Mouse (Mus musculus): ENCODE data around the gene Zdhhc4. TPM values are rescaled to one million over a fixed set of nuclear protein-coding genes. Genes with fewer than 3 reads are reported as not detected.

The Zdhhc4 gene
- polyA plus RNA-seq, 1 experiment from 2014 or later: 73.5 TPM

DNA sequence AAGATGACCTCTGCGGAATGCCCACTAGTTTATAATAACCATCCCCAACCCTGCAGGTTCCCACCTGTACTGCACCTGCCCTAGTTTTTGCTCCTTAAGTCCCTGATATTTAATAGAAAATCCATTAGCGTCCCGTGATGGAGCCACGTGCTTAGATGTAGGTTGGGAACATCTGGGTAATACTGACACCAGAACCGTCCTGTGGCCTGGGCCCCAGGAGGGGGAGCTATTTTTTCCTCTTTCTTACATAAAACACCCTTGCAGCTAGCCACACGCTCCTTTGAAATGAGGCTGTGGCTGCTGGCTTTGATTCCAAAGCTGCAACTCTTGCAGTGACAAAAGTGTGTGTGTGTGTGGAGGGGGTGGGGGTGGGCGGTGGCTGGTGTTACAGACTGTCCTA lies 30.2 kb upstream of the Zdhhc4 start:
- H3K27me3 ChIP-seq (replicated peaks): peaks cover 13% of the 10 kb centered on the region; the same call in 1 of the 2 replicates
- no peak overlapping the region for H3K4me3 ChIP-seq
- H3K9ac ChIP-seq: no peak overlapping the region
- H3K4me2 ChIP-seq: no peak overlapping the region
- no peak for ATAC-seq (replicated peaks)
- H3K36me3 ChIP-seq (replicated peaks): no peaks in the 10 kb centered on the region
- WGBS: 37% methylated on average over 7 of the region's 7 CpGs
- H3K4me1 ChIP-seq: peaks cover 14% of the 10 kb centered on the region
- no peak overlapping the region for H3K27ac ChIP-seq
- H3K9me3 ChIP-seq: no peaks in the 10 kb centered on the region

GRCm38 (mm10) chr5:143357564-143357963 lies 28.5 kb upstream of the Zdhhc4 start:
- peak overlapping the region; percentile 16; the same call in 1 of the 2 replicates for H3K4me3 ChIP-seq
- ATAC-seq (replicated peaks): no peak

GRCm38 (mm10) chr5:143356686-143357388 lies 27.8 kb upstream of the Zdhhc4 start, which contains the start of gene Grid2ip:
Gene Grid2ip, plus strand, starts transcription at chr5:143357338.
- Histone ChIP-seq H3K4me1 (peaks cover 5% of the 10 kb centered on the region; the same call in 1 of the 2 replicates), H3K9me3 (no peaks in the 10 kb centered on the region), H3K4me2 (peak within 1 kb of the TSS; percentile 37), H3K36me3 (replicated peaks) (no peaks in the 10 kb centered on the region), H3K9ac (no peak within 1 kb of the TSS), H3K4me3 (peak within 1 kb of the TSS; percentile 16; the same call in 1 of the 2 replicates), H3K27ac (no peak within 1 kb of the TSS), H3K27me3 (replicated peaks) (peaks cover 9% of the 10 kb centered on the region; the same call in 1 of the 2 replicates)
- no peak for ATAC-seq (replicated peaks)
- 18% methylated on average over 17 of the region's 17 CpGs for whole genome bisulfite sequencing

More at GRCm38 (mm10) chr5:143357564-143357963, 28.5 kb upstream of the Zdhhc4 start:
- Histone ChIP-seq H3K9ac (no peak overlapping the region), H3K4me1 (peaks cover 5% of the 10 kb centered on the region; the same call in 1 of the 2 replicates), H3K27me3 (replicated peaks) (peaks cover 10% of the 10 kb centered on the region; the same call in 1 of the 2 replicates), H3K36me3 (replicated peaks) (no peaks in the 10 kb centered on the region), H3K27ac (no peak overlapping the region), H3K4me2 (peak overlapping the region; percentile 37), H3K9me3 (no peaks in the 10 kb centered on the region)
- WGBS: 4% methylated on average over 28 of the region's 28 CpGs

DNA sequence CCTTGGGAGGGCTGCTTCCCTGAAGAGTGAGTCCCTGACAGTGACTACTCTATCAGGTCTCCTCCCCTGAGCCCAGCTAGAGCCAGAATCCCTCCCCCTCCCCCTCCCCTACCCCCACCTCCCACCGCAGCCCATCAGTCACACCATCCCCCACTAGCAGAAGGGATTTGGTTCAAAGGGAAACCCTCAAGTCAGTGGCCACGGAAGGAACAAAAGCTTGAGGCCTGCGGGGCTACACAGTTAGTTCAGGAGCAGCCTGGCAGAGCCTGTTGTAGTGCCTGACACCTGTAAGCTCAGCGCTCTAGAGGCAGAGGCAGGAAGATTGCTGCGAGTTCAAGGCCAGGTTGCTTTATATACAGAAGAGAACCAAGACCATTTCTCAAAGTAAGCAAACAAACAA lies 27.0 kb upstream of the Zdhhc4 start:
- Histone ChIP-seq H3K4me2 (no peak overlapping the region), H3K9ac (no peak overlapping the region), H3K27ac (no peak overlapping the region), H3K4me3 (no peak overlapping the region), H3K27me3 (replicated peaks) (peaks cover 9% of the 10 kb centered on the region; the same call in 1 of the 2 replicates), H3K36me3 (replicated peaks) (no peaks in the 10 kb centered on the region), H3K4me1 (peaks cover 5% of the 10 kb centered on the region; the same call in 1 of the 2 replicates), H3K9me3 (no peaks in the 10 kb centered on the region)
- no peak for ATAC-seq (replicated peaks)
- 28% methylated on average over 5 of the region's 5 CpGs for WGBS

GRCm38 (mm10) chr5:143346367-143346766 lies 17.3 kb upstream of the Zdhhc4 start:
- H3K4me2 ChIP-seq: no peak overlapping the region
- H3K4me3 ChIP-seq: no peak overlapping the region
- H3K27me3 ChIP-seq (replicated peaks): no peaks in the 10 kb centered on the region
- no peak for ATAC-seq (replicated peaks)
- H3K9me3 ChIP-seq: no peaks in the 10 kb centered on the region
- 66% methylated on average over 8 of the region's 8 CpGs for WGBS
- H3K4me1 ChIP-seq: no peaks in the 10 kb centered on the region
- H3K9ac ChIP-seq: no peak overlapping the region
- H3K27ac ChIP-seq: no peak overlapping the region
- no peaks in the 10 kb centered on the region for H3K36me3 ChIP-seq (replicated peaks)

- Histone ChIP-seq H3K4me3 (no peak overlapping the region), H3K4me2 (no peak overlapping the region), H3K36me3 (replicated peaks) (no peaks in the 10 kb centered on the region), H3K9me3 (no peaks in the 10 kb centered on the region), H3K4me1 (no peaks in the 10 kb centered on the region), H3K9ac (no peak overlapping the region), H3K27me3 (replicated peaks) (no peaks in the 10 kb centered on the region; the same call in 1 of the 2 replicates), H3K27ac (no peak overlapping the region)
- 50% methylated on average over 6 of the region's 6 CpGs for WGBS
- ATAC-seq (replicated peaks): no peak
Measured at GRCm38 (mm10) chr5:143339603-143340002, 10.5 kb upstream of the Zdhhc4 start.

DNA sequence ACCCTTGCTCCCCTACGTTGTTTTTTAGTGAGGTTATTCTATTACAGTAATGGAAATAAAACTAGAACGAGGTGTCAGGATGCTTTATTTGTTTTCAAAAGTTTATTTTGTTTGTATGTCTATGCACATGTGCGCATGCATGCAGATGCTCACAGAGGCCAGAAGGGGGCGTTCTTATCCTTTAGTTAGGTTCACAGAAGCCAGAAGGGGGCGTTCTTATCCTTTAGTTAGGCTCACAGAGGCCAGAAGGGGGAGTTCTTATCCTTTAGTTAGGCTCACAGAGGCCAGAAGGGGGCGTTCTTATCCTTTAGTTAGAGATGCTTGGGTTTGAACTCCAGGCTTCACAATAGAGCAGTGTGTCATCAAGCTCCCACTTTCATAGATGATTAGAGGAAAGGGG lies 7.5 kb upstream of the Zdhhc4 start:
- WGBS: 68% methylated on average over 6 of the region's 6 CpGs
- ATAC-seq (replicated peaks): no peak
- Histone ChIP-seq H3K4me1 (no peaks in the 10 kb centered on the region), H3K9me3 (no peaks in the 10 kb centered on the region), H3K9ac (no peak overlapping the region), H3K27me3 (replicated peaks) (no peaks in the 10 kb centered on the region; the same call in 1 of the 2 replicates), H3K36me3 (replicated peaks) (no peaks in the 10 kb centered on the region), H3K27ac (no peak overlapping the region), H3K4me3 (no peak overlapping the region), H3K4me2 (no peak overlapping the region)

DNA sequence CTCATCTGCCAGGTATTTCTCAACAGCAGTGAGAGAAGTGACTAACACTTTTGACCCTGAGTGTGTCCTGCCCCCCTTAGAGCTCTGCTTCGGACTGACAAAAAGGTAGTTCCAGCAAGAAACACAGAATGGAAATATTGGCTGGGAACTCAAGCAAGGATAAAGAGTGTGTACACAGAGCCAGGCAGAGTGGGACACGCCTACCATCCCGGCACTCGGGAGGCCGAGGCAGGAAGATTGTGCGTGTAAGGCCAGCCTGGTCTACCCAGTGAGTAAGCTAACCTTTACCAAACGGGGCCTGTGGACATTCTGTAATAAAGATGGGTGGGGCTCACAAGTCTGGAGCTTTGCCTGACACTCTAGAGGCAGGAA lies 6.0 kb upstream of the Zdhhc4 start:
- H3K4me3 ChIP-seq: no peak overlapping the region
- H3K27me3 ChIP-seq (replicated peaks): no peaks in the 10 kb centered on the region; the same call in 1 of the 2 replicates
- no peak overlapping the region for H3K4me2 ChIP-seq
- WGBS: 86% methylated on average over 7 of the region's 7 CpGs
- H3K27ac ChIP-seq: no peak overlapping the region
- ATAC-seq (replicated peaks): no peak
- H3K4me1 ChIP-seq: peaks cover 2% of the 10 kb centered on the region
- H3K9me3 ChIP-seq: no peaks in the 10 kb centered on the region
- no peak overlapping the region for H3K9ac ChIP-seq
- no peaks in the 10 kb centered on the region for H3K36me3 ChIP-seq (replicated peaks)

DNA sequence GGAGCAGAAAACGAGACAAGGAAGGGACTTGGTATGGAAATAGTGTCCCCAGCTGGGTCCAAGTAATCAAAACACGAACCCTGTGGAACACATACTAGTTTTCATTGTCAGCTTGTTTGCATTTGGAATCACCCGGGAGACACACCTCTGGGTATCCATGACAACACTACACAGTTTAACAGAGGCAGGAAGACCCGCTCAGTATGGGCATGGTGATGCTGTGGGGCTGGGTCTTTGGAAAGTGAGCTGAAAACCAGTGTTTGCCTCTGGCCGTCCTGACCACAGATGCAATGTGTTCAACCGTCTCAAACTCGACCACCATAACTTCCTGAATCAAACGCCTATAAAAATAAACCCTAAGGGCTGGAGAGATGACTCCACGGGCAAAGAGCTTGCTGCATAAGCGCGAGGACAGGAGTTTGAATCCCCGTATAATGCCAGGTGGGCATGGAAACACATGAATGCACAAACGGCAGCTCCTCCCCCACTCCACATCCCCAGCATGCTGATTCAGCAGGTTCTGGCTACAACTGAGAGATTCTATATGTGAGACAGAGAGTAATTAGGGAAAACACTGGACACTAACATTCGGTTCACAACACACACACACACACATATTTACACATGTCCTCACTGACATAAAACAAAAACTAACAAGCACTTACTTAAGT lies 5.5 kb upstream of the Zdhhc4 start:
- ATAC-seq (replicated peaks): no peak
- no peaks in the 10 kb centered on the region for H3K36me3 ChIP-seq (replicated peaks)
- H3K27me3 ChIP-seq (replicated peaks): no peaks in the 10 kb centered on the region; the same call in 1 of the 2 replicates
- no peak overlapping the region for H3K9ac ChIP-seq
- 70% methylated on average over 14 of the region's 14 CpGs for WGBS
- H3K4me3 ChIP-seq: no peak overlapping the region
- no peaks in the 10 kb centered on the region for H3K9me3 ChIP-seq
- H3K27ac ChIP-seq: no peak overlapping the region
- peaks cover 7% of the 10 kb centered on the region for H3K4me1 ChIP-seq
- H3K4me2 ChIP-seq: no peak overlapping the region

GRCm38 (mm10) chr5:143333872-143334271 lies 4.8 kb upstream of the Zdhhc4 start:
- Histone ChIP-seq H3K4me2 (no peak overlapping the region), H3K4me3 (no peak overlapping the region), H3K27me3 (replicated peaks) (no peaks in the 10 kb centered on the region; the same call in 1 of the 2 replicates), H3K36me3 (replicated peaks) (no peaks in the 10 kb centered on the region), H3K4me1 (peaks cover 7% of the 10 kb centered on the region), H3K9me3 (no peaks in the 10 kb centered on the region), H3K9ac (peak overlapping the region; percentile 18; the same call in 1 of the 2 replicates), H3K27ac (no peak overlapping the region)
- ATAC-seq (replicated peaks): no peak
- 16% methylated on average over 5 of the region's 5 CpGs for whole genome bisulfite sequencing

DNA sequence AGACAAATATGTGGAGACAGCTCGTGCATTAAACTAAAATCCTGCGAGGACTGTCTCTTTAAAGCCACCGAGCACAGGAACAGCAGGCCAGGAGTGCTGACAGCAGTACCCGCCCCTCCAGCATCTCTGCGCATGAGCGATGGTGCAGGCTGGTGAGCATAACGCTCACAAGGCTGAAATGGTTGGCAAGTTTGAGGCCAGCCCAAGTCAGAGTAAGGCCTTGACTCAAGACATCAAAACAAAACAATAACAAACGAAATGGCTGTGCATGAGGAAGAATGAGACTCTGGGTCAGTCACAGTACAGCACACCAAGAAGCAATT lies 11.8 kb downstream of the Zdhhc4 start:
- peaks cover 18% of the 10 kb centered on the region for H3K4me1 ChIP-seq
- no peak for ATAC-seq (replicated peaks)
- H3K4me3 ChIP-seq: no peak overlapping the region
- 87% methylated on average over 8 of the region's 8 CpGs for WGBS
- H3K27me3 ChIP-seq (replicated peaks): no peaks in the 10 kb centered on the region
- peaks cover 28% of the 10 kb centered on the region; the same call in 1 of the 2 replicates for H3K36me3 ChIP-seq (replicated peaks)
- no peak overlapping the region for H3K4me2 ChIP-seq
- H3K9me3 ChIP-seq: no peaks in the 10 kb centered on the region
- H3K27ac ChIP-seq: no peak overlapping the region
- H3K9ac ChIP-seq: no peak overlapping the region

- Histone ChIP-seq H3K9ac (no peak overlapping the region), H3K4me1 (peaks cover 21% of the 10 kb centered on the region), H3K4me2 (no peak overlapping the region), H3K9me3 (no peaks in the 10 kb centered on the region), H3K4me3 (no peak overlapping the region), H3K27ac (no peak overlapping the region), H3K27me3 (replicated peaks) (no peaks in the 10 kb centered on the region), H3K36me3 (replicated peaks) (peaks cover 32% of the 10 kb centered on the region; the same call in 1 of the 2 replicates)
- 89% methylated on average over 5 of the region's 5 CpGs for WGBS
- no peak for ATAC-seq (replicated peaks)
Measured at GRCm38 (mm10) chr5:143316605-143317287, 12.3 kb downstream of the Zdhhc4 start.

Measured in midbrain, embryonic 15.5 days (tissue).